Mouse (Mus musculus): ENCODE results near the gene 1700016C15Rik. TPM values are rescaled to one million over a fixed set of nuclear protein-coding genes. Genes with fewer than 3 reads are reported as not detected.

1700016C15Rik gene
- polyA plus RNA-seq, 1 experiment from 2014 or later = not detected

- no peak overlapping the region for H3K4me2 ChIP-seq (ENCODE audit: low read depth, low read length)
- WGBS (ENCODE audit: insufficient replicate concordance) = 67% methylated on average over 1 of the region's 1 CpGs
- no peaks in the 10 kb centered on the region for H3K36me3 ChIP-seq (replicated peaks; ENCODE audit: insufficient read depth, low read length)
- ATAC-seq (no peak), DNase-seq (no peak)
- no peak overlapping the region for H3K9ac ChIP-seq (replicated peaks)
- peaks cover 3% of the 10 kb centered on the region; the same call in 1 of the 2 replicates for H3K9me3 ChIP-seq (ENCODE audit: low read length)
- H3K4me3 ChIP-seq (ENCODE audit: low read depth, low read length) = no peak overlapping the region
- H3K27ac ChIP-seq (ENCODE audit: low read depth) = no peak overlapping the region
- no peaks in the 10 kb centered on the region for H3K27me3 ChIP-seq (ENCODE audit: insufficient read depth, low read length)
- no peaks in the 10 kb centered on the region for H3K4me1 ChIP-seq (ENCODE audit: insufficient read depth)
- TF ChIP-seq EP300 (IDR thresholded peaks at IDR 0.05; ENCODE audit: low read depth) (no peak), CTCF (IDR thresholded peaks at IDR 0.05; ENCODE audit: low read depth) (no peak)
Measured at GRCm38 (mm10) chr1:177707571-177707970, 22.0 kb upstream of the 1700016C15Rik start.

- Histone ChIP-seq H3K4me3 (ENCODE audit: low read depth, low read length) (no peak overlapping the region), H3K9ac (replicated peaks) (no peak overlapping the region), H3K27ac (ENCODE audit: low read depth) (no peak overlapping the region), H3K9me3 (ENCODE audit: low read length) (peaks cover 3% of the 10 kb centered on the region; the same call in 1 of the 2 replicates), H3K36me3 (replicated peaks; ENCODE audit: insufficient read depth, low read length) (no peaks in the 10 kb centered on the region), H3K4me2 (ENCODE audit: low read depth, low read length) (no peak overlapping the region), H3K27me3 (ENCODE audit: insufficient read depth, low read length) (no peaks in the 10 kb centered on the region), H3K4me1 (ENCODE audit: insufficient read depth) (no peaks in the 10 kb centered on the region)
- TF ChIP-seq CTCF (IDR thresholded peaks at IDR 0.05; ENCODE audit: low read depth) (no peak), EP300 (IDR thresholded peaks at IDR 0.05; ENCODE audit: low read depth) (no peak)
- WGBS (ENCODE audit: insufficient replicate concordance) = 60% methylated on average over 4 of the region's 4 CpGs
- DNase-seq = no peak
- ATAC-seq = peak; percentile 26; the same call in 1 of the 2 replicates
Measured at GRCm38 (mm10) chr1:177708583-177709055, 21.0 kb upstream of the 1700016C15Rik start.

GRCm38 (mm10) chr1:177711000-177711399 lies 18.6 kb upstream of the 1700016C15Rik start:
- Histone ChIP-seq H3K27ac (ENCODE audit: low read depth) (no peak overlapping the region), H3K36me3 (replicated peaks; ENCODE audit: insufficient read depth, low read length) (no peaks in the 10 kb centered on the region), H3K4me2 (ENCODE audit: low read depth, low read length) (no peak overlapping the region), H3K9me3 (ENCODE audit: low read length) (peaks cover 3% of the 10 kb centered on the region; the same call in 1 of the 2 replicates), H3K9ac (replicated peaks) (no peak overlapping the region), H3K4me1 (ENCODE audit: insufficient read depth) (no peaks in the 10 kb centered on the region), H3K4me3 (ENCODE audit: low read depth, low read length) (no peak overlapping the region), H3K27me3 (ENCODE audit: insufficient read depth, low read length) (no peaks in the 10 kb centered on the region)
- 36% methylated on average over 2 of the region's 2 CpGs for WGBS (ENCODE audit: insufficient replicate concordance)
- TF ChIP-seq EP300 (IDR thresholded peaks at IDR 0.05; ENCODE audit: low read depth) = no peak
- no peak for TF ChIP-seq CTCF (IDR thresholded peaks at IDR 0.05; ENCODE audit: low read depth)
- peak; percentile 20; the same call in 1 of the 2 replicates for ATAC-seq
- DNase-seq = no peak

- no peak overlapping the region for H3K4me2 ChIP-seq (ENCODE audit: low read depth, low read length)
- H3K36me3 ChIP-seq (replicated peaks; ENCODE audit: insufficient read depth, low read length) = no peaks in the 10 kb centered on the region
- no peak overlapping the region for H3K27ac ChIP-seq (ENCODE audit: low read depth)
- H3K9ac ChIP-seq (replicated peaks) = no peak overlapping the region
- no peak overlapping the region for H3K4me3 ChIP-seq (ENCODE audit: low read depth, low read length)
- ATAC-seq (peak; percentile 76), DNase-seq (no peak)
- H3K9me3 ChIP-seq (ENCODE audit: low read length) = peaks cover 3% of the 10 kb centered on the region; the same call in 1 of the 2 replicates
- H3K27me3 ChIP-seq (ENCODE audit: insufficient read depth, low read length) = no peaks in the 10 kb centered on the region
- TF ChIP-seq EP300 (IDR thresholded peaks at IDR 0.05; ENCODE audit: low read depth) (peak; percentile 81; the same call in 1 of the 2 replicates), CTCF (IDR thresholded peaks at IDR 0.05; ENCODE audit: low read depth) (no peak)
- WGBS (ENCODE audit: insufficient replicate concordance) = 42% methylated on average over 2 of the region's 2 CpGs
- no peaks in the 10 kb centered on the region for H3K4me1 ChIP-seq (ENCODE audit: insufficient read depth)
Measured at GRCm38 (mm10) chr1:177711418-177711817, 18.2 kb upstream of the 1700016C15Rik start.

GRCm38 (mm10) chr1:177713635-177714396 lies 15.8 kb upstream of the 1700016C15Rik start:
- DNase-seq (no peak), ATAC-seq (no peak)
- H3K4me2 ChIP-seq (ENCODE audit: low read depth, low read length) = peak overlapping the region; percentile 22; the same call in 1 of the 2 replicates
- TF ChIP-seq EP300 (IDR thresholded peaks at IDR 0.05; ENCODE audit: low read depth) = no peak
- no peak for TF ChIP-seq CTCF (IDR thresholded peaks at IDR 0.05; ENCODE audit: low read depth)
- H3K9ac ChIP-seq (replicated peaks) = no peak overlapping the region
- H3K9me3 ChIP-seq (ENCODE audit: low read length) = peaks cover 3% of the 10 kb centered on the region; the same call in 1 of the 2 replicates
- H3K4me3 ChIP-seq (ENCODE audit: low read depth, low read length) = no peak overlapping the region
- 62% methylated on average over 3 of the region's 3 CpGs for WGBS (ENCODE audit: insufficient replicate concordance)
- peaks cover 5% of the 10 kb centered on the region; the same call in 1 of the 2 replicates for H3K4me1 ChIP-seq (ENCODE audit: insufficient read depth)
- no peaks in the 10 kb centered on the region for H3K36me3 ChIP-seq (replicated peaks; ENCODE audit: insufficient read depth, low read length)
- H3K27me3 ChIP-seq (ENCODE audit: insufficient read depth, low read length) = no peaks in the 10 kb centered on the region
- H3K27ac ChIP-seq (ENCODE audit: low read depth) = peak overlapping the region; percentile 34; the same call in 1 of the 2 replicates

- TF ChIP-seq CTCF (IDR thresholded peaks at IDR 0.05; ENCODE audit: low read depth) (no peak), EP300 (IDR thresholded peaks at IDR 0.05; ENCODE audit: low read depth) (no peak)
- Histone ChIP-seq H3K36me3 (replicated peaks; ENCODE audit: insufficient read depth, low read length) (no peaks in the 10 kb centered on the region), H3K27me3 (ENCODE audit: insufficient read depth, low read length) (no peaks in the 10 kb centered on the region), H3K27ac (ENCODE audit: low read depth) (peak overlapping the region; percentile 34; the same call in 1 of the 2 replicates), H3K4me3 (ENCODE audit: low read depth, low read length) (no peak overlapping the region), H3K9ac (replicated peaks) (no peak overlapping the region), H3K4me2 (ENCODE audit: low read depth, low read length) (peak overlapping the region; percentile 22; the same call in 1 of the 2 replicates), H3K4me1 (ENCODE audit: insufficient read depth) (peaks cover 5% of the 10 kb centered on the region; the same call in 1 of the 2 replicates), H3K9me3 (ENCODE audit: low read length) (peaks cover 3% of the 10 kb centered on the region; the same call in 1 of the 2 replicates)
- ATAC-seq (no peak), DNase-seq (no peak)
- WGBS (ENCODE audit: insufficient replicate concordance) = 67% methylated on average over 5 of the region's 5 CpGs
Measured at GRCm38 (mm10) chr1:177714397-177715012, 15.1 kb upstream of the 1700016C15Rik start.
